Mouse (Mus musculus) layer of hippocampus, adult 9-10 months (tissue): ENCODE measurements around the gene Gm6337.
"Not testable (repeated sequence)": the region's sequence is repeated elsewhere in the genome, so short reads cannot be mapped to it uniquely, and the experiment has no call there.

Experiments used
- DNase-seq: peaks from one replicate; pipeline ENCODE4 v3.0.0; 2022; ENCODE audit warnings: low spot score

The Gm6337 gene

GRCm38 (mm10) chr14:6058167-6058566, at the start of gene Gm6337:
Gm6337 (minus strand) TSS chr14:6058267.
- DNase-seq = not testable (repeated sequence)

- DNase-seq = not testable (repeated sequence)
Measured at GRCm38 (mm10) chr14:6107500-6107899, 49.4 kb upstream of the Gm6337 start.

- DNase-seq = not testable (repeated sequence)
Measured at GRCm38 (mm10) chr14:6093842-6094241, 35.8 kb upstream of the Gm6337 start, which contains the start of gene Gm8206. Gm8206 (minus strand) TSS chr14:6093942.
